In genomic region chr16:24492194-24492940, GRCm38 (mm10) we compare ENCODE assay signal across 12 mouse cellular contexts.
A peak's percentile ranks its signal among the peaks of the same experiment; 100 is the strongest.
DNase-seq lines count a peak whose midpoint lies in the region; ATAC-seq and TF ChIP-seq lines count a peak whose summit lies in the region.
"Had no signal": no experiment of that assay in that cellular context is flagged by ENCODE, and none has a peak within 500 bp of the region (broad histone marks: within the 10 kb centered on the region; RNA-seq: fewer than 3 reads in every experiment).

No protein-coding gene starts in this region.

- peak overlapping the region; percentile 16 for H3ac ChIP-seq in C2C12 (ENCODE audit: control insufficient read depth, insufficient read length, low read depth)

- intact Hi-C loops in left cerebral cortex, adult 2 months (cut with DNase I): loop anchor here (5.0 kb wide), 2 partner anchors 505 to 565 kb away; partner anchors contain the start of genes Bcl6 and Gm37419

- H3K27me3 ChIP-seq in hindbrain, postnatal 0 days (ENCODE audit: insufficient read depth, low read length): no peaks in the 10 kb centered on the region
- no peaks in the 10 kb centered on the region for H3K27me3 ChIP-seq in hindbrain, embryonic 12.5 days
- H3K27me3 ChIP-seq in C2C12 (ENCODE audit: control insufficient read depth, insufficient read depth, insufficient read length): no peaks in the 10 kb centered on the region
- H3K27me3 ChIP-seq in intestine, embryonic 16.5 days (replicated peaks; ENCODE audit: control insufficient read depth, insufficient read depth, low read length): no peaks in the 10 kb centered on the region
- H3K27me3 ChIP-seq: liver, embryonic 15.5 days had no signal

- no peak overlapping the region for H3K27ac ChIP-seq in hindbrain, postnatal 0 days
- no peak overlapping the region for H3K27ac ChIP-seq in hindbrain, embryonic 12.5 days
- peak overlapping the region; percentile 91 for H3K27ac ChIP-seq in embryonic fibroblast, embryonic 13.5 days (ENCODE audit: insufficient read depth, low read length)
- no peak overlapping the region for H3K27ac ChIP-seq in intestine, embryonic 16.5 days (ENCODE audit: low read length)
- H3K27ac ChIP-seq in left cerebral cortex, adult 2 months: no peak overlapping the region
- H3K27ac ChIP-seq: liver, embryonic 15.5 days had no signal

- H3K9me3 ChIP-seq in hindbrain, postnatal 0 days (ENCODE audit: low read length): no peaks in the 10 kb centered on the region
- no peaks in the 10 kb centered on the region for H3K9me3 ChIP-seq in hindbrain, embryonic 12.5 days (replicated peaks)
- no peaks in the 10 kb centered on the region for H3K9me3 ChIP-seq in intestine, embryonic 16.5 days (ENCODE audit: control insufficient read depth, low read length)
- H3K9me3 ChIP-seq: liver, embryonic 15.5 days had no signal

- peaks cover 17% of the 10 kb centered on the region for H3K4me1 ChIP-seq in hindbrain, postnatal 0 days (ENCODE audit: insufficient read depth, low read length)
- peaks cover 32% of the 10 kb centered on the region for H3K4me1 ChIP-seq in hindbrain, embryonic 12.5 days
- H3K4me1 ChIP-seq in embryonic fibroblast, embryonic 13.5 days (ENCODE audit: control insufficient read depth, insufficient read depth, low read length): peaks cover 62% of the 10 kb centered on the region
- peaks cover 35% of the 10 kb centered on the region for H3K4me1 ChIP-seq in intestine, embryonic 16.5 days (ENCODE audit: control insufficient read depth, insufficient read depth, low read length)

- ATAC-seq in hindbrain, postnatal 0 days: 0 out of 2 replicates have a peak, but pooled peaks have one; percentile 10
- ATAC-seq in hindbrain, embryonic 12.5 days (ENCODE audit: low FRiP score): no peak
- 0 out of 2 replicates have a peak, but pooled peaks have one; percentile 23 for ATAC-seq in intestine, embryonic 16.5 days
- ATAC-seq: activated CD4-positive, CD25-positive, alpha-beta regulatory T cell, adult 4 months had no signal

- 54% methylated on average over 4 of the region's 4 CpGs for WGBS in hindbrain, postnatal 0 days
- WGBS in hindbrain, embryonic 12.5 days: 78% methylated on average over 4 of the region's 4 CpGs
- 67% methylated on average over 4 of the region's 4 CpGs for WGBS in intestine, embryonic 16.5 days

- H3K4me3 ChIP-seq in hindbrain, postnatal 0 days (ENCODE audit: low read length): no peak overlapping the region
- no peak overlapping the region for H3K4me3 ChIP-seq in hindbrain, embryonic 12.5 days
- no peak overlapping the region for H3K4me3 ChIP-seq in C2C12 (ENCODE audit: insufficient read depth, poor library complexity, severe bottlenecking)
- no peak overlapping the region for H3K4me3 ChIP-seq in embryonic fibroblast, embryonic 13.5 days (ENCODE audit: insufficient read depth, low read length)
- no peak overlapping the region for H3K4me3 ChIP-seq in intestine, embryonic 16.5 days (ENCODE audit: low read length)
- no peak overlapping the region for H3K4me3 ChIP-seq in left cerebral cortex, adult 2 months
- H3K4me3 ChIP-seq: liver, embryonic 15.5 days had no signal

- no peaks in the 10 kb centered on the region for H3K36me3 ChIP-seq in hindbrain, postnatal 0 days (ENCODE audit: insufficient read depth, low read length)
- H3K36me3 ChIP-seq in hindbrain, embryonic 12.5 days: no peaks in the 10 kb centered on the region
- H3K36me3 ChIP-seq in C2C12 (ENCODE audit: control insufficient read depth, insufficient read depth): peaks cover 5% of the 10 kb centered on the region
- H3K36me3 ChIP-seq in intestine, embryonic 16.5 days (ENCODE audit: control insufficient read depth, insufficient read depth, low read length): no peaks in the 10 kb centered on the region
- H3K36me3 ChIP-seq: liver, embryonic 15.5 days had no signal

- no peak for DNase-seq in hindbrain, postnatal 0 days (ENCODE audit: low spot score)
- DNase-seq in left cerebral cortex, adult 2 months (ENCODE audit: extremely low spot score in 1 of 2, low spot score in 2 of 2): no peak
- DNase-seq in urinary bladder, postnatal 14 days (ENCODE audit: low spot score): no peak
- no peak for DNase-seq in frontal cortex, adult 2 months (ENCODE audit: extremely low spot score in 1 of 2, low spot score in 1 of 2)
- DNase-seq: kidney, adult 9 months; retina, postnatal 1 day had no signal

- H3K79me2 ChIP-seq in C2C12 (ENCODE audit: control insufficient read depth, insufficient read depth): peaks cover 68% of the 10 kb centered on the region

- no peak overlapping the region for H3K9ac ChIP-seq in hindbrain, postnatal 0 days (replicated peaks; ENCODE audit: low read length)
- H3K9ac ChIP-seq in hindbrain, embryonic 12.5 days: no peak overlapping the region
- H3K9ac ChIP-seq in intestine, embryonic 16.5 days (ENCODE audit: low read depth, low read length): no peak overlapping the region
- H3K9ac ChIP-seq: liver, embryonic 15.5 days had no signal

- TF ChIP-seq CTCF in hindbrain, postnatal 0 days (IDR thresholded peaks at IDR 0.05; ENCODE audit: low read depth): no peak
- TF ChIP-seq CTCF in C2C12 (IDR thresholded peaks at IDR 0.05; ENCODE audit: control insufficient read depth, insufficient read depth, insufficient read length): no peak
- TF ChIP-seq CTCF in embryonic fibroblast, embryonic 13.5 days (IDR thresholded peaks at IDR 0.05; ENCODE audit: borderline replicate concordance, insufficient read depth, low read length): no peak
- no peak for TF ChIP-seq CTCF in left cerebral cortex, adult 2 months (IDR thresholded peaks at IDR 0.05)

- H3K79me3 ChIP-seq in C2C12 (ENCODE audit: low read depth): peaks cover 37% of the 10 kb centered on the region

- TF ChIP-seq POLR2A in embryonic fibroblast, embryonic 13.5 days (IDR thresholded peaks at IDR 0.05; ENCODE audit: low read depth, low read length): no peak

- no peak overlapping the region for H3K4me2 ChIP-seq in hindbrain, postnatal 0 days (ENCODE audit: low read depth, low read length)
- H3K4me2 ChIP-seq in hindbrain, embryonic 12.5 days (replicated peaks): no peak overlapping the region
- H3K4me2 ChIP-seq in intestine, embryonic 16.5 days (ENCODE audit: low read depth, low read length): no peak overlapping the region
- H3K4me2 ChIP-seq: liver, embryonic 15.5 days had no signal

TF ChIP-seq in C2C12, 6 proteins besides CTCF, POLR2A, EP300 and RAD21:
- TF ChIP-seq MYOG (IDR thresholded peaks at IDR 0.05; ENCODE audit: control insufficient read depth, extremely low read depth, insufficient read length) (no peak), USF1 (IDR thresholded peaks at IDR 0.05; ENCODE audit: low read depth) (peak; percentile 78), FOSL1 (IDR thresholded peaks at IDR 0.05; ENCODE audit: insufficient read depth, low read length, poor library complexity, severe bottlenecking) (no peak), MYOD1 (IDR thresholded peaks at IDR 0.05; ENCODE audit: control insufficient read depth, insufficient read length, low read depth) (no peak), MAX (IDR thresholded peaks at IDR 0.05) (peak; percentile 72)
